Mouse (Mus musculus) heart, adult 8-10 months (tissue): Measurements from ENCODE around the gene Dcaf10. TPM values are rescaled to one million over a fixed set of nuclear protein-coding genes. Genes with fewer than 3 reads are reported as not detected.
"Not testable (repeated sequence)": the region's sequence is repeated elsewhere in the genome, so short reads cannot be mapped to it uniquely, and the experiment has no call there.

Experiments
- DNase-seq: peaks from one replicate; pipeline ENCODE4 v3.0.0; 2022; ENCODE audit warnings: low spot score
- total RNA-seq, 4 experiments: library from RNA; stranded (reverse); gene quantifications; 2 replicates each; pipeline ENCODE4 v1.2.4; 2022

The Dcaf10 gene
- total RNA-seq, 4 experiments from 2014 or later: 9.8 to 12.5 (median 11.0) TPM

GRCm38 (mm10) chr4:45393658-45394057 is 51.8 kb downstream of the Dcaf10 start:
- no peak for DNase-seq

- DNase-seq: not testable (repeated sequence)
Observed at GRCm38 (mm10) chr4:45396211-45396610, 54.3 kb downstream of the Dcaf10 start.

DNA sequence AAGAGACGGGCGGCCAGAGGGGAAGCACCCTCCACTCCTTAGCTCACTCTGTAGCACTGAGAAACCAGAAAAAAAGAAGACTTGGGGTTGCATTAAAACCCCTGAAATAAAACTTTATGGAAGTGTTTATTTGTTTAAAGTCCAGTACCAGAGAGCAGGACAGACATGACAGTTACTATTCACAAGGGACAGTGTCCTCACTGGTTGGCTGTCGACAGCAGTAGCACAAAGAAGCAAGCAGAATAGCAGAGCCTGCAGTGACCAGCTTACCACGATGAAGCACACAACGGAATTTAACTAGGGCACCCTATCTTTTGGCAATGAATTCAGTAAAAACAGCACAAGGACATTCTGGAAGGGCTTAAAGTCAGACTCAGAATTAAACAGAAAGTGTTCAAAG is 56.4 kb downstream of the Dcaf10 start:
- not testable (repeated sequence) for DNase-seq

DNA sequence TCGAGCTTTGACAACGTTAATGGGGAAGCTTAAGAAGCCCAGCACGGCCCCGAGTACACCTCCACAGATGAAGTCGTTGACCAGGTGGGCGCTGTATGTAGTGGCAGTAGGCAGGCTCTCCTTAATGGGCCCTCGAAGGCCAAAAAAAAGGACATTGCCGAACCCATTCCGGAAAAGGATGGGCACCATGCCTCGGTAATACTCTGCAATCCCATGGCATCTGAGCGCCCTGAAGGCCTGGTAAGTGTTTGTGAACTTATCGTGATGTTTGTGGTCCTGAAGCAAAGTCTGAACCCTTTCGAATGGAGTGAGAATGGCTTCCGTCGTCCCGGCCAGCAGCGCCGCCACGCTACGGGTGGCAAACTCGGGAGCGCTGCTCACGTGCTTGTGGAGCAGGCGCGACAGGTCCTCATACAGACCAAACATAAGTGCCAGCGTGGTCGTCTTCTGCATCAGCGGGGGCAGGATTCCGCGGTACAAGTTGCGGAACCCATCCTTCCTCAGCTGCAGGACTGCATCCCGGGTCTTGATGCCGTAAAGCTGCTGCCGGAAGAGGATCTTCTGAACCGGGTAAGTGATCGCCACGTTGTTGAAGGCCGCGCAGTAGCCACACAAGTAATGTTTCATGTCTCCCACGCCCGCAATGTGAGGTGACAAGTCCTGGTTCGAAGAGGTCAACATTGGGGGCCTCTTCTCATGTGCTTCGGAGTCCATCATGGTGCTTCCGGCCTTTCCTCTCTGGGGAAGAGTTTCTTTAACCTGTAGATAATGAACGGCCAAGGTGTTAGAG is 57.7 kb downstream of the Dcaf10 start:
- no peak for DNase-seq

DNA sequence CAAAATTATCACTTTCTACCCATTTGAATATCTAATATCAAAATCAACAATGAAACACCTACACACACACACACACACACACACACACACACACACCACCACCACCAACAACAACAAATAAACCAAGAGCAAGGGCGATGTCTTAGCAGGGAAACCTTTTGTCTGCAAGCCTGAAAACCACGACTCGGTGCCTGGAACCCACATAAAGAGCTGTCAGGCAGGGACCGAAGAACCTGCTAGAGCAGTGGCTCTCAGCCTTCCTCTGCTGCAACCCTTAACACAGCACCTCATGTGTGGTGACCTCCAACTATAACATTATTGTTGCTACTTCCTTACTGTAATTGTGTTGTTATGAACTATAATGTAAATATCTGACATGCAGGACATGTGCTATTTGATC is 60.4 kb downstream of the Dcaf10 start:
- DNase-seq: no peak

DNA sequence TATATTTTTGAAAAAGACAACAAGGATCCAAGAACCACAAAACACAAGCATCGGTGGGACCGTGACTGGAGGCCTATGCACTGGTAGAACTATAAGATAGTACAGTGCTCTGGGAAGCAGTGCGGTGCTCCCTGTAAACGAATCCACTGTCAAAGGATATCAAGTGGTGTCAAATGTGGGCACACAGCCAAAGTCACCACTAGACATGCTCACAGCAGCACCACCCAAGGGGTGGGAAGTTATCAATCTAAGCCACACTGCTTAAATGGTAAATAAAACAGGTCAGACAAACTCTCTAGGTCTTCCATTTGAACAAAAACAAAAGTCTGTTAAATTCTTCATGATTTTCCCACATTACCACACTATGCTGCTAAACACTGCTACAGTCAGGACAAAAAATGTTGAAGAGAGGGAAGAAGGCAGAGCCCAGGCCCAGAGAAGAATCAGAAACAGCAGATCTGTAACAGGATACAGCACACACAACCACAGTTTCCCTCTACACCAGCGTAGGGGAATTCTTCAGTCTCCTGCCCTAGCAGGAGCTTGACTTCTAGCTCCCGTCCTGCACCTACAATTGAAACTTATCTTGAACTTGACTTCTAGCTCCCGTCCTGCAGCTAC is 61.1 kb downstream of the Dcaf10 start:
- no peak for DNase-seq

DNA sequence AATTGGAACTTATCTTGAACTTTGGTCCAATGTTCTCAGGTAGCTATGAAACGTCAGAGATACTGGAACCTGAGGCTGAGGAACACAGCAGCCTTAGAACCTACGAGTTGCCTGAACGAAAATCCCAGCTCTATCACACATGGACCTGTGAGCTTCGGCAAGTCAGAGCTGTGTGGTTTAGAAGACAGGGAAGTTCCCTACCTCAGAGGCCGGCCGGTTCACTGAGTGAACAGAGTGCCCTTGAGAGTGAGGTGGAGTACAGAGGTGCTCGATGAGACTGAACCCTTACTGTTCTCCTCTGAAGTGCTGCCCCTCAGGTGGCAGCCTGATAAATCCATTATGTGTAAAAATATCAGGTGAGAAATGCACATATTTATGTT is 61.6 kb downstream of the Dcaf10 start:
- DNase-seq: no peak

DNA sequence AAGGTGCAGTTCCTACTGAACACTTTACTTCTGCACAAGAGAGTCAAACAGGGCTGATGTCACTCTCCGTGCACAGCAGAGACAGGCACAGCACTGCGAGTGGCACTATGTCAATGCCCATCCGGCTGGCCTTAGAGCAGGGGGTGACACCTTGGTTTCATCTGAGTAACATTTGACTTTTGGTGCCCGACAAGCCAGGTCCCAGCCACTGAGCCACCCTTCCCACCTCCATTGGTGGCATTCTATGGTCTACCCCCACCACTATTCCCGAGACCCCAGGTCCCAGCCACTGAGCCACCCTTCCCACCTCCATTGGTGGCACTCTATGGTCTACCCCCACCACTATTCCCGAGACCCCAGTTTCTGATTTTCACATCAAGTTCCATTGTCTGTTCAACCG is 62.2 kb downstream of the Dcaf10 start:
- DNase-seq: no peak

- no peak for DNase-seq
Observed at GRCm38 (mm10) chr4:45405315-45405714, 63.4 kb downstream of the Dcaf10 start.

DNA sequence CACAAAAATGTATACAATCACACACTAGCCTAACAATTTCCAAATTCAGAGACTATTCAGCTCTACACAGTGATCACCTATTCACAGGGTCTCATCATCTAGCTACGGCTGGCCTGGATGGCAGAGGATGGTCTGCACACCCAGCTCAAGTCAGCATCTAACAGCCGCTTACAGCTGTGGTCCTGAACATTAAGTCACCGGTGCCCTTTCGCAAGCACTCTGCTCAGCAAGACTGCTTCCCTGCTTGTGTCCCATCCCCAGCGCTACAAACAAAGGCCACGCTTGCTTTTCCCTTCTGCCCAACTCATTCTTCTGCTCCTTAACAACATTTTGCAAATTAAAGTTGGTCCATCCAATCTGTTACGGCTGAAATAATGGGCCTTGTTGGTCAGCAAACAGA is 64.5 kb downstream of the Dcaf10 start:
- no peak for DNase-seq

DNA sequence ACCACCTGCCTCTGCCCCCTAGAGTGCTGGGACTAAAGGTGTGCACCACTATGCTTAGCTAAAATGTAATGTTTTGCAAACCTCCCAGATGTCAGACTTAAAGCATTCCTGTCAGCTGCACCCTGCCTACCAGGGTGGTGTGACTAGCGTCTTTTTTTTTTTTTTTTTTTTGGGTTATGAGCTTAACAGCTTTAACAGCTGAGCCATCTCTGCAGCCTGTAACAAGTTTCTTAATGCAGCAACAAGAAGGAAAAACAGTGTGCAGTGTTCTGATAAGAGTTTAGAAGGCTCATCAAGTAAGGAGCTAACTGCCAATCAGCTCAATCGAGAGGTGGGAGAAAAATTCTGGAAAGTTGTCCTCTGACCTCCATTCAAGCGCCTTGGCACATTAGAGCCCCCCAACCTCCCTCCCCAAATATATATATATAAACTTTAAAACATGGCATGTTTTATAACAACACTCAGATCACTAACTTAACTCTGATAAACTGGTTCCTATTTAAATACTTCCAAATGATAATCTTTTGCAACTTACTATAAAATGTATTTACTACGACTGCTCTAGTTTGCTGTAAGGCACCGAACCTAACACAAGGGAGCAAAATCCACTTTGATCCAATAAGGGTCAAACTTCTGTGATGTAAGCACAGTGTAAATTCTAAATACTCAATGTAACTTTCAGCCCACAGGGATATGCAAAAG is 65.3 kb downstream of the Dcaf10 start:
- no peak for DNase-seq

DNA sequence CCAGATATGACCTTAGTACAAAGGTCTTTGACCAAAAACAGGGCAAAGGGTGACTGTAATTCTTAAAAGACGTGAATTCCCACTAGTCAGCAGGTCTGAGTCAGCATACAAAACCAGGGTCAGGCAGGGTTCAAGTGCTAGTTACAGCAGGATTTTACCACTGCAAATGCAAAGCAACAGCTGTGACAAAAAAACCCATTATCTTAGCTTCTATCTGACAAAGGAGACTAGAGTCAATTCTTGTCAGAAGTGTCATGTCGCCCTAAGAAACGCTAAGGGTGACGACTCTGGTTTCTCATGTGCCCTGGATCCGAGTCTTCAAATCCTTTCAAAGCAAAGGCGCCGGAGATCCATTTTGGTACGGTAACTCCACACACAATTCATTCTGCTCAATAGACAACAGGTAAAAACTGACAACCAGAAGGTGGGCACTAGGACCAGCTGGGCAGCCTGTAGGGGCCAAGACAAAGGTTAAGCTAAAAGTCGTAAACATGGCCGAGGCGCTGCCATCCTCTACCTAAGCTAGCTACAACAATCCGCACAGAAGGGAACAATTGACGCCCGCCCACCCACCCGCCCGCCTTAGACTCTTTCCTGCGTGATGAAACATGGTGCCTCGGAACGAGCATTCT is 65.9 kb downstream of the Dcaf10 start:
- no peak for DNase-seq

GRCm38 (mm10) chr4:45408427-45409132 is 66.7 kb downstream of the Dcaf10 start, which contains the start of gene Slc25a51:
TSS of gene Slc25a51 (minus strand) at chr4:45408766.
- DNase-seq: peak; percentile 85

- peak; percentile 81 for DNase-seq
Observed at GRCm38 (mm10) chr4:45409270-45409669, 67.4 kb downstream of the Dcaf10 start.

DNA sequence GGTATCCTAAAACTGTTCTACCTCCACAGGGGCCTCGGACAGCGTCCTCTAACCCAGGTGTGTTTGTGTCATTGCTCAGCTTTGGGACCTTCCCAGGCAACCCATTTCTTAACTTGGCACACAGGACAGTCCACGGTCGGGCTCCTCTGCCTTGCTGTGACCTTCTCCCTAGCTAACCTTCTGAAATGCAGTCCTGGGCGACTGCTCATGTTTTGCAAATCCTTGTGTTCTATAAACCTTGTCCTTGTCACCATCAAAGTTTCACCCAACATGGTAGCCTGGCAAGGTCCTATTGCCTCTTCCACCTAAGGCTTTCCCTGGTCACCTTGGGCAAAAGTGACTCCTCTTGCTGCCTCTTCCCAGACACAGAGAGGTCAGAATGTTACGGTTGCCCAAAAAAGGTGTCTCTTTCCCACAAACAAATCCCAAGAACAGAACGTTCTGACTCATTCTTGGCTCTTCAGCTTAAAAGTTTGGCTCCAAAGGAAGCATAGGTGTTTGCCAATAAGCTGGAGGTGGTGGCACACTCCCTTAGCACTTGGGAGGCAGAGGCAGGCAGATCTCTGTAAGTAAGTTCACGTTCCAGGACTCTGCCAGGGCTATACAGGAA is 69.4 kb downstream of the Dcaf10 start:
- DNase-seq: no peak

DNA sequence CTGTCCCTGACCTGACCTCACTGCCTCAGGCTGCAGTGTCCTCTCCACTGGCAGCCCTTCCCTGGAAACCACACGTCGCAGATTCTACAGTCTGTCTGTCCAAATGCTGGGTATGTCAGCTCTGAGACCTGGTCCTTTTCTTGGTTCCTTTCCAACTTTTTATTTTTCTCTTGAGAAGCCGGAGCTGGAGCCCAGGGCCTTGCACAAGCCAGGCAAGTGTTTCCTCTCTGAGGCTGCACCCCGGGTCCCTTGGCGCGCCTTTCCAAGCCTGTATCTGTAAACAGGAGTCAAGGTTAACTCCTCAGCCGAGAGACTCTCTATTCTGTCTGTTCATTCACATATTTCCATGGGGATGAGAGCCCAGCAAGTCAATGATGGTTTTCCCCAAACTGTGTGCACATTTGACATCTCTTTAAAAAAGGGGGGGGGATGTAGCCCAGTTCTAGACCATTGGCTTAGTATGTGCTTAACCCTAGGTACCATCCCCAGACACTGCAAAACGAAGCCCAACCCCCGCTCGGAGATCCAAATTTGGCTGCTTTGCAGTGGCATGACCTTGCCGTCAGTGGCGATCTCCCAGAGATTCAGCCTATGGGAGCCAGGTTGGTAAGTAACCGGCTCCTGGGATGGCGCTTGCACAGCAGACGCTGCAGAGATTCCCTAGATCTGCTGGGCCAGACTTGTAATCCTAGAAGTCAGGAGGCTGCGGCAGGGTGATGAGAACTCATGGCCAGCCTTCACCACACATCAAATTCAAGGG is 70.7 kb downstream of the Dcaf10 start:
- DNase-seq: no peak

DNA sequence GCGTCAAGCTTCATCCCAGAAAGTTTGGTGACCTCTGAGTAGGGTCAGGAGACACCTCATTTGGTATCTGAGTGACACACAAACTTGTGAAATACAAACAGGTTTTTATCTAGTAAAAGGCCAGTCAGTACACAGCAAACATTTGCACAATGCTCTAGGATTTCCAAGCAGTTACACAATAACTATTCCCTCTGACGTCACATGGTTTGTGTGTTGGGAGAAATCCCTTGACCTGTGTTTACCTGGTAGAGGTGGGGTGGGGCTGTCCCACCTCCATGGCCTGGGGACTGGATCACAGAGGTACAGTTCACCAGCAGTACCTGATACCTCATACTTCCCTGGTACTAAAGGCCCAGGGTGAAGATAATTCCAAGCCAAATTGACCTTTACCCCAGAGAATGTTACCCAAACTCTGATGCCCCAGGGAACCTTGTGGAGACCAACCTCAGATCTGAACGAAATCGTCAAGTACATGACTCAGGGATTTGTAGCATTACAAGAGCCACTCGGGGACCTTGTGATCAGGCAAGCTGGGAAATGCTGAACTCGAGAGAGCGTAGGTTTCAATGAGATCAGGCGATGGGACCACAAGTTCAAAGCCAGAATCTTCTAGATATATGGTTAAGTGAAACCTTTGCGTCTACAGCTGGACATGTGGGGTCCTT is 71.9 kb downstream of the Dcaf10 start:
- DNase-seq: no peak

DNA sequence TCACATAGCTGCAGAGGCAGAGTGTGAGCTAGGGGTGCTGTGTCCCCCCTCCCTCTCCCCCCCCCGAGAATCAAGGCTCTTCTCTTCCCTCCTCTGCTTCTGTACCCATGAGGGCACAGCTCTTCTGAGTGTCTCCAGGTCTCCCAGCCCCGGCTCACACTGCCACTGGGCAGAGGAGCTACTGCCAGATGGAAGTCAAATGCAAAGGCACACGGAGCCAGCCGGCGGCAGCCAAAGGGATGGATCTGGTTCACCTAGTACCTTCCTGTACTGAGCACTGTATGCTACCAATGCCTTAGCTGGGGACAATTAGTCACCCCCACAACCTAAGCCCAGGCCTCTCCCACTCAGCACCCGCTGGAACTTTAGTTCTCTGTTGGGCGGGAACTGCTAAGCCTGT is 74.4 kb downstream of the Dcaf10 start:
- no peak for DNase-seq

DNA sequence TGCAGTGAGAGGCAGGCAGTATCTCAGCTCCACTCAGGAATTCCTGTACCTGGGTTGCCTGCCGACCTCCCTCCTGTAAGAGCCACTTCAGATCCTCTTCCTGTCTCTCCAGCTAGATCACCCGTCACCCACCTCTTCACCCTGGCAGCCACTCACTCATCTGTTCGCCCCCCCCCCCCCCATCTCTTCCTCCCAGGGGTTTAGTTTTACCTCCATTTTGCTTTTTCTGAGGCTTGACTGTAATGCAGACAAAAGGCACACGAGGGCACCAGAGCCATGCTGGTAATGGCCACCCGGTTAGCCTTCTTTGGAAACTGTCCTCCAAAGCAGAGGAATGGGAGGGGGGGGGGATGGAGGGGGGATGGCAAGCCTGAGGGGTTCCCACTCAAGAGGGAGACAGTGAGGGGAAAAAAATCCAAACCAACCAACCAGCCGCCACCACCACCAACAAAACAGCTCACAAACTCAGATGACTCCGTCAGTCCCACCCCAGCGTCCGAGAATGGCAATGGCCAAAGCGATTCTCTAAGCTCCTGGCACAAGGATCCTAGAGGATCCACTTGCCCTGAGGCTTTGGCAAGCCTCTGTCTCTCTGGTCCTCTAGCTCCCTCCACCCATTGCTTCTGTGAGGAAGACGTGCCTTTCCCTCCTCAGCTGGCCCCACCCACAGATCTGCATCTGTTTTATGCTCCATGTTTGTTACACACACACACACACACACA is 76.5 kb downstream of the Dcaf10 start:
- peak; percentile 54 for DNase-seq
